Mouse (Mus musculus) 3134 (cell line): ENCODE results near the gene Il15.

Experiments
- DNase-seq: peaks from one replicate; pipeline ENCODE4 v3.0.0-alpha.2; 2011; ENCODE audit warnings: low spot score; ENCODE audit not compliant: insufficient read length; ENCODE audit errors: extremely low read depth

Gene Il15

DNA sequence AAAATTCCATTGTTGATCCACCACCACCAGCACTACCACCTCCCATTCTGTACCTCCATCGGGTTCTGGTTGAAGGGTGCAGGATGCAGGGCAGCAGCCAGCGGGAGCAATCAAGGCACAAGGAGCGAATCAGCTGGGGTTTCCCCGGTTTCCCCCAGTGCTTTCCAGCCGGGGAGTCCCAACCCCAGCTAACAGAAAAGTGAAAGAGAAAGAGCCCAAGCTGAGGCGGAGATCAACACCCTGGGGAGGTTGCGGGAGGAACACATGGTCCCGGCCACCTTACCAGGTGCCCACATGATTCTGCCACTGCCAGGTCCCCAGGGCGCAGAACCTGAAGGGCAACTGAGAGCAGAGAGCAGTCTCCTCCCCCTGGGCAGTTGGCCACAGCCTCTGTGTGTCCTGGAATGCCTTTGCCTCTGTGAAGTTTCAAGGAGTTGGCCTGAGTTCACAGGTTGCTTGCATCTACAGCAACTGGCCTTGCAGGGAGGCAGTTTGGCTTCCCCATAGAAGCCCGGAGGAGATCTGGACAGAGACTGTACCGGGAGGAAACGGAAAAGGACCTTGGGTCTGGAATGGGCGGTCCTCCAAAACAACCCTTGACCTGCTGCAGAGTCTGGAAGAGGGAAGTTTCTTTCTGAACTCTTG is at the start of gene Il15:
Gene Il15, minus strand, starts transcription at position 537 of the 645 bp plus-strand sequence.
- no peak for DNase-seq

DNA sequence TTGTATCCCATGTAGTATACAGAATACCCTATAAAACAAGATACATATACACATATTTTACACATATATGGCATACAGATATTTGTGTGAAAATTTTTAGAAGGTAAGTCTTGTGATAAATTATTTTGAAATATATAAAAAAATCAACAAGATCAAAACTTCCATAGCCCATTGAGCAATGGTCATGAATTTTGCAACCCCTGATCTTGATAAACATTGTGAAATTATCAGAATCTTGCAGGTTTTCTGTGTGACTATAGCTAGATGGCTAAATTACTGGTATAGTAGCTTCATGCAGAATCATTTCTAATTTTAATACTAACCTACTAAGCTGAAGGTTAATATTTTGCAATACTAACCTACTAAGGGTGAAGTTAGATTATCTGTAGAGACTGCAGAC is 41.9 kb upstream of the Il15 start:
- DNase-seq: no peak

DNA sequence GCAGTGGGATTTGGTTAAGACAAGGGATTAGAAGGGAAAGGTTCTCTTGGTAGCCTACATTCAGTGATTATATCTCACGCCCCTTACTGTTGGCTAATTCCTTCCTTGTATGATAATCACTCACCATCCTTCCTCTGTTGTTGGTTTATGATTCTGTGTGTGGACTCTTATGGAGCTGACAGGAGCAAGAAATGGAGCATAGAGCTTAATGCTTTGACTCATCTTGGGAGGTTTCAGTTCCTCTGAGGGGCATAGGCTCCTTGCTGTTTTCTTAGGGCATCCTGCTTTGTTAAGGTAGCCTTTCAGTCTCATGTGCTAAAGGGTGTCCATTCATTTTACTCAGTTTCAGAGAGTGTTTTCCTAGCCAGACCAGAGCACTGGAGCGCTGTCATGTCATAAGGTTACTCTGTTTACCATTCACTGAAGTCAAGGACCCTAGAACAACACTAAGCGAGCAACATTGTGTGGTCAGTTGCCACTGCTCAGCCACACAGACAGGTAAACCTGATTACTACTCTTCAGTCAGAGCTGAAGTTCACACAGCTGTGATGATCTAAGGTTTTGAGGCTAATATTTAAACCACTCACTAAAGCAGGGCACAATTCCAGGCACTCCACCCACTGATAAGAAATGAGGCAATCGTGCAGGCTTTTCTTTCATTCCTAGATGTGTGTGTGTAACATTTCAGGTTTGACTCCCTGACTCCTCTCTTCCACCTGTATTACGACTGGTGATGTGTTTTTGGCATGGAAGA is 13.7 kb upstream of the Il15 start:
- no peak for DNase-seq

DNA sequence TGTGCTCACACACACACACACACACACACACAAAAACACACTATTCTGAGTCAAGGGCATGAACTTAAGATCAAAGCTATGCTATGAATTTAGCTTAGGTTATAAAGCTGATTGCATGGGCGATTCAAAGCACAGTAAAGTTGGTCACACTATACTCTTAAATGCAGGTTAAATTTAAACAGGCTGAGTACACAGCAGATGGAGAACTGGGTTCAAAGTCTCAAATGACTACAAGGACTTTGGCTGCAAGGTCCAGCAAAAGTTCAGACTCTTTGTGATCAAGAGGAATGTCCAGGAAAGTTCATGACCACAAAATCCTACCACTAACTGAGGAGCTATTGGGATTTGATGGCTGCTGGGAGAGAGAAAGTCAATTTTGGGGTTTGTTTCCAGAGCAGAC is 12.5 kb upstream of the Il15 start:
- no peak for DNase-seq

DNA sequence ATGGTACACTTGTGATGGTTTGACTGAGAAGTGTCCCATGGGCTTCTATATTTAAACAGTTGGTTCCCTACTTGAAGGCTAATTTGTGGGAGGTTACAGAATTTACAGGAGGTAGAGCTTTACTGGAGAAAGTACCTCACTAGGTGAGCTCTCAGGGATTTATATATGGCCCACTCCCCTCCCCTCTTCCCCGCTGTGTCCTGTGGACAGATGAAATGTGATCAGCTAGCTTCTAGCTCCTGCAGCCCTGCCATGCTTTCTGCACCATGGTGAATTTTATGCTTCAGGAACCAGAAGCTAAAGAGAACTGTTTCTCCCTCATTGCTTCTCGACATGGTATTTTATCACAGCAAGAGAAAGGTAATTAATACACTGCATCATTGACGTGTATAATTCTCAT is 7.1 kb upstream of the Il15 start:
- DNase-seq: no peak

DNA sequence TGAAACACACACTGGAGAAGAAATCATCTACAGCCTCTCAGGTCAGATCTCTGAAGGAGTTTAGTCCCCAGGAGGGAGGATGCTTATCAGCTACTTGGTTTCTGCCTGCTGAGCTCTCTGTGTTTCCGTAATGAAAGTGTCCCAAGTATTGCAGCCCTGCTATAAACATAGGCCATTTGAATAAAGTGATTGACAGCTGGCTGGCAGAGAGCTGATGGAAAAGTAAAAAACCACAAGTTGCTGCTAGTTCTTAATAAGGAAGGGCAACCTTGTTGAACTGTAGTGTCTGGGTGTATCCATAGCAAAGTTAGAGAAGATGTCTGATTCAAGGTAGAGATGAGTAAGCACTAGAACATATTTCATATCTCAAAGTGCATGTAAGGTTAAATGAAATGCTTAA is 4.0 kb upstream of the Il15 start:
- no peak for DNase-seq

DNA sequence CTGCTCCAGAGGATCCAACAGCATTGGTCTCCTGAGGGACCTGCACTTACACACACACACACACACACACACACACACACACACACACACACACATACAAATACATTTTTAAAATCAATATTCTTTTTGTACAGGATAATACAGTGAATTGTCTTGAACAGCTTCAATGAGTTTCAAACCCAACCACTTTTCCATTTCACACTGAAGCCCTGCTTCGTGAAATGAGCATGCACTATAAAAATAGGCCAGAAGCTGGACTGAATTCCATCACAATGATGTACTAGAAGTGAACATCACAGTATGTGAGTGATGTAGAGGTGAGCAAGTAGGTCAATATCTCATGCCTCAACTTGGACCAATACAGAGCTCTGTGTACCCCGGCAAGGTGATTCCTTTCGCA is 1.0 kb upstream of the Il15 start:
- no peak for DNase-seq

DNA sequence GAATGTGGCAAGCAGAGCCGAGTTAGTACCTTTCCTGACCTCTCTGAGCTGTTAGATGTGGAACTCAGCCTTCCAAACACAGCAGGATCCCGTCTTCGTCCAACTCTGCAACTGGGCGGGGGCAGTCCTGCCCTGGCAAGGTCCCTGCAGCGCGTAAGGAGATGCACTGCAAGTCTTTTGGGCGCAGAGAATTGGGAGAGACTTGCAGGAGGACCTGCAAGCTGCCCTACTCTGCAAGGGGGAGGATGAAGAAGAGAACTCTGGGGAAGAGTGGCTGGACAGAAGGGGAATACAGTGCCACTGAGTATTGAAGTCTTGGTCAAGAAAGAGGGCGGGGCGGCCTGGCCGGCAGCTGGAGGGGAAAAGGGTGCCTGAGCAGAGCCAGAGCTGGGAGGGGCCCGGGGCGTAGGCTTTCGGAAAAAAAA is 749 bp downstream of the Il15 start:
- DNase-seq: peak; percentile 78

DNA sequence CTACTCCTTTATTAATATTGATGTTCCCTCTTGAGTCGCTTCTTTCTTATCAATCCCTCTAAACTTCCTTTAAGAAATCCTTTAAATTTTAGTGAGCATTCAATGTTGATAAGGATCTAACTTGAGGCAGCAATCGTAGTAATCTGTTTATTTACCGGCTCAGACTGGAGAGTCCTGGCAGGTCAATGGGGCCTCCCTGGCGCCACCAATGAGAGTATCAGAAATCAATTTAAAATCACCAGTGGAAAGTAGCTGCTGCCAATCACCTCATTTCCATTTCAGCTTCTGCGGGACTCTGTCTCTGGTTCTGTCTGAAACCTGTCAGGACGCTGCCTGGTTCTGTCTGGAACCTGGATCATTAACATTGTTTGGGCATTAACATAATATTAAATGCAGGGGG is 1.5 kb downstream of the Il15 start:
- no peak for DNase-seq

DNA sequence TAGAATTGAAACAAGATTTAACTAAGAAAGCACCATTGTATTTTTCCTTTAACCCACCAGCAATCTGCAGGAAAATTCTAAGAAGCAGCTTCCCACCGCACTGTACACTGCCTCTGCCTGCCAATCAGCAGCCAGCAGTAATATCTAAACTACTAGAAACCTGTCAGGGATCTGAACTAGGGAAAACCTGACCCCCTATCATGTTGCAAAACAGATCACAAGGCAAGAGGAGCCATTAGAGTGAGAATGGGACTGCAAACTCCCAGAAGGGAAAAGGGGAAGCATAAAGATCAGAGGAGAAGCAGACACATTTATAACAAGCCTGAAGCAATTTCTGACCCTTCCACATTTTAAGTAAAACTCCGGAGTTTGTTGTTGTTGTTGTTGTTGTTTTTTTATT is 2.0 kb downstream of the Il15 start:
- DNase-seq: no peak

DNA sequence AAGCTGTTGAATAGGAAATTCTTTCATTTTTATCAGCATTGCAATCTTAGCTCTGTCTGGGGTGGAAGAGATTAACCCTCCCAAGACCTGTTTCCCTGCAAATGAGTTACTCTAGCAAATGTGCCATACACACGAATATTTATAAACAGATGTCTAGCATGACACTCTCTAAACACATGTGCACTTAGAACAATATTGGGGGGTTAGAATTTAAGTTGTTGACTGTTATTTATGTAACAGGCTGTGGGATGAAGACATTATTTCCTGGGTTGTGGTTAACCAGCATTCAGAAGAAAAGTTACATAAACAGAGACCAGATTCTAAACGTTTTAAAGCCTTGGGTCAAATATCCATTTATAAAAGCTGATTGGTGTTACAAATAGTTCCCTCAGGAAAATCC is 2.6 kb downstream of the Il15 start:
- DNase-seq: no peak

DNA sequence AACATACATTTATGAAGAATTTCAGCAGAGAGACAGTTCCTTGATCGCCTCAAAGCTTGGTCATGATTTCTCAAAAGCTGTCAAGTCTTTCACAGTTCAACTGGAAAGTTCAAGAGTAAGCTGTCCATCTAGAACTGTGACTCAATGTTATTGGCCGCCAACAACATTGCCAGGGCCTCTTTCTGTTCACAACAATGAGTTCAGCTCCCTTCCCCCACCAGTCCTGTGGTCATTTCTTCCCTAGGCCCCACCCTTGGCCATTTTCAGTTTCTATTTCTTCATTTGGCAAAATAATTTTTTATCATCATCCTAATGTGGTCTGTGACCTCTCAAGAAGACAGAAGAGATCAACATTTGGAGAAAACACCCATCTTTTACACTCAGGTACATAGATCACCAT is 4.5 kb downstream of the Il15 start:
- no peak for DNase-seq

DNA sequence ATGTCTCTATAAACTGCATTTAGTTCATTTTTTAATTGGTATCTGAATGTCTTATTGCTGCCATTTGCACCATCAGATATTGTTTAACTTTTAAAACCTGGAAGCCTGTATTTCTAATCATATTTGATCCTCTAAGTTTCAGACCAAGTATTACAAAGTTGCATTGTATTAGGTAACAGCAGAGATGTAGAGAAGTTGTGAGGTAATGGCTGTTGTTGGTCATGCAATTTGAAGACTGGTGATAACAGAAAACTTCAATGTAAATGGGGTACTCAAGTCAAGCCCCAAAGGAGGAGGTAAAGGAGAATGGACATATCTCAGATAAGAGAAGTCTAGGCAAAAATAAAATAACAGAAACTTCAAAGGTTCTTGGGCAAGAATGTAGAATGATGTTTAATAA is 11.8 kb downstream of the Il15 start:
- no peak for DNase-seq

DNA sequence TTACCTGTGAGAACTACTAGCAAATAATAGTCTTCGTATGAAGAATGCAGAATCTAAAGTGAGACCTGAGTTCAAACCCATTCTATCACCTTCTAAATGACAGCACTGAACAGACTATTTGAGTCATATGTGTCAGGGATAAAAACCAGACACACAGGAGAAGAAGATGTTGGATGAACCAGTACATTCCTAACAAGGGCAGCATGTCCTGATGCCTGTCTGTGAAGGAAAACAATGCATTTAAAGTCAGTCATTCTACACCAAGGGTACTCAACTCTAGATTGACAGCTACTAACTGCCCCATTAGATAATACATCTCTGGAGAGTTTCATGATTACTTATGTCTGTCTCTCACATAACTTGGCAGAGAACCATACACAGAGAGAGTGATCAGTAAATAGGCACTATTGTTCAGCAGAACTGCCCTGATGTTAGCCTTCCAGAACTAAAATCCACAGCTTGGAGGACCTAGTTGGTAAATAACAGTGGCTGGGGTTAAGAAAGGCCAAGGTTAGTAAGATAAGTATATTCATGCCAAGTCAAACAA is 14.6 kb downstream of the Il15 start:
- DNase-seq: no peak

DNA sequence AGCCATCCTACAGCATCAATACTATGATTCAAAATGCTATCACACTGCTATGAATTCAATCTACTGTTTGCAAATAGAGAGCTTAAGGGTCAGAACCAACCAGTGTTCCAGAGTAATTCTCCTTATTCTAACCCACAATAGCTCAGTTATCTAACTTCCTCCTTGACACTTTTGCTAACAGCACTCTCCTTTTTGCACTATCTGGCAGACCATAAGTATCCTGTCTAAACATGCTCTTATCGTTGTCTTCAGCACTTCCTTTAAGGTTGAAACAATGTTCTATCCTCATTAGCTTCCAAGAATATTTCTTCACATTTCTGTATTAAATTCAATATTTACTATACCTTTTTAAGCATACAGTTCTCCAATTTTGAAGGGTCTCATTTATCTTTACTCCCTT is 15.4 kb downstream of the Il15 start:
- DNase-seq: no peak

DNA sequence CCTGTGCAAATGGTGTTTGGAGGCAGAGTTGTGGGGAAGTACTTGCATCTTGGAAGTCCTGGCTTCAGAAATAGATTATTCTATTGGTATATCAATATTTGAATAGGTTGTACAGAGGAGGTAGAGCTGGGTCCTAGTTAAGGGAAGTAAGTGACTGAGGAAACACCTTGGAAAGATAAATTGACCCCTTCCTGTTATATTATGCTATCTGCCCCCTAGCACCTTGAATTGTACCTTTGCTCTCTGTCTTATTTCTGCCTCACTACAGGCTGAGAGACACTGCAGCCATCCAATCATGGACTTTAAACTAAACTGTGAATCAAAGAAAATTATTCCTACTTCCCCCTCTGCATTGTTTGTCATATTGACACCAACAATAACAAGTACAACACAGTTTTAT is 17.2 kb downstream of the Il15 start:
- no peak for DNase-seq

DNA sequence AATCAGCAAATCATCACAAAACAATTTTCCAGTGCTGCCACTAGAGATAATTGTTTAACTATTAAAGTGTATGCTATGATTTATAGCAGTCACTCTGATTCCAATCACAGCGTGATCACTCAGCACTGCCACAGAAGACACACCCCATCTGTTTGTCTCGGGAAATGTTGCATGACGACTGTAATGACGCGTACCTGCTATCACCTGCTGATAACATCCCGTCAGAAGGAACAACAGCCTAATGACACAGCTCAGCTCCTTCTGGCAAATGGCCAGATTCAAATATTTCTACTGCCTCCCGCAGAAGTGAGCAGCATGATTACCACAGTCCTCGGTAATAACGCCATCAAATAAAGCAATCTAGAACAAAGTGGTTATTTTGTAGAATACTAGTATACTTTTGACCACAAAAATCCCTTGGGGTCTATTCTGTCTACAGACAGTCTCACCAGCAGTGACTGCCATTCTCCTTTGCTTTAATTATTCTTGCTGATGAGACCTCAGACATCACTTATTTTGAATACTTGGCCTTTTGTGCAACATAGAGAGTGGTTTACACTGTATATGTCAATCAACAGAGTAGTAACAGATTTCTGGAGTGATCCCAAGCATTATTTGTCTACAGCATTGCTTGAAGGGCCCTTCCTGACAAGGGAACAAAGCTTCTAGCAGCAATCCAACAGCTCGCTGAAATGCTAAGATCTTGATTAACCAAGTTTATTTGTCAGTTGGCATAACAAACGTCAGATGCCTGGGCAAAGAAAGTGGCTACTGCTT is 18.4 kb downstream of the Il15 start:
- no peak for DNase-seq

DNA sequence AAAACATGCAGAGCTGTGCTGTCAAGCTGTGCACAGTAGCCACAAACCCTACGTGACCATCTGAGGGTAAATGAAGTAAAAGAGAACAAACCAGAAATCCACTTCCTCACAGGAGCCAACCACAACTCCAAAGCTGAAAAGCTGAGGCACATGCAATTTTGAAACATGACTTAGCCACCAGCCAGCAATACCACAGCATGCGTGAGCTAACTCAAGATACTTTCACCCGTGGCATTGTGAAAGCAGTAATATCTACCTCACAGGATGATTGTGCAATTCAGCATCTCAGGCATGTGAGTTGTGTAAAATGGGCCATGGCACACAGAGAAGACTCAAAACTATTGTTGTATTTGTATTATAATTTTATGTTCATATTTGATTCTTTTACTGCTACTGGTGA is 19.7 kb downstream of the Il15 start:
- no peak for DNase-seq

DNA sequence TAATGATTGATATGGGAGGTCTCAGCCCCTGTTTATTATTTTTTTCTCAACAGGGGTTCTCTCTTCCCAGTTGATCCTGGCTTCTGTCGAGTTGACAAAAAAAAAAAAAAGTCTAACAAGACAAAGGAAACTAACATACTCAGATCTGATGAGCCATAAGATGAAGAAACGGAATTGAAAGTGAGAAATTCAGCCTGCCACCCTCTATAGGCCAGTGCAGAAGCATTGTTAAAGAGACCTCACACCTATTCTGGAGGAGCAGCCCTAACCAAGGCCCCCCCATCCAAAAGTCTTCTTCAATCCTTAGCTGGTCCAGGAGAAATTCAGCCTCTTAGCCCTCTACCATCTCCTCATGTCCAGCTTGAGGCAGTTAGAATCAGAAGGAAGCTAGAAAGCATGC is 20.7 kb downstream of the Il15 start:
- DNase-seq: no peak

DNA sequence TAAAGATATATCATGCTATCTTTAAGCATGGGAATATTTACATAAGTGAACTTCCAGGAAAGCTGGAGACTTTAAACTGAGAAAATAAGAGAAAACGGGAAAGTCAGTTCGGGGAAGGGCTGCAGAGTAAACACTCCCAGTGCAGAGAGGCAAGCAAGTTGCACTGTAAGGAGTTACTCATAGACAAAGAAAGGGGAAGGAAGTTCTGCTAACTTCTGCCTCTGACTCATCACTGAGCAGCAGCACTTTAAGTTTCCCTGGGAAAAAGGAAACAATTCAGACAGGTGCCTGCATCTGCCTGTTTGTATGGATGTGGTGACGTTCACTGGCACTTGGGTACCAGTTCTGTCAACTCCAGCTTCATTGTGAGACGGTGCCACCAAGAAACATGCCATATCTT is 28.6 kb downstream of the Il15 start:
- DNase-seq: no peak

DNA sequence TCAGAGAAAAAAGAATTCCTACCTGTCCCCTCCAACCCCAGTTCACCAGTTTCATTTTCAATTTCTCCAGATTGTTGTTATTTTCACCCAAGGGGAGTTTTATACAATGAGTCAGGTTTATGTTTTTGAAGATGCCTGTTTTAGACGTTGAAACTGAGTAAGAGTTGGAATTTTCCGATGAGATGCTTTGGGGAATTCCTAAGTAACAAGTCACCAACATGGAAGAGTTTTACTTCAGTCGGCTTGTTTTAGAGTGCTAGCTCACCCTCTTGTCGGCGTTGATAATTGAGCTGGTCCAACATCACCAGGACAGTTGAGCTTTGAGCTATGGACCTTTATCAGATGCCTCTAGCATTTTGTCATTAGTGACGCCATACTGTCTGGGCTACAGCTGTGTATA is 30.2 kb downstream of the Il15 start:
- DNase-seq: peak; percentile 8

DNA sequence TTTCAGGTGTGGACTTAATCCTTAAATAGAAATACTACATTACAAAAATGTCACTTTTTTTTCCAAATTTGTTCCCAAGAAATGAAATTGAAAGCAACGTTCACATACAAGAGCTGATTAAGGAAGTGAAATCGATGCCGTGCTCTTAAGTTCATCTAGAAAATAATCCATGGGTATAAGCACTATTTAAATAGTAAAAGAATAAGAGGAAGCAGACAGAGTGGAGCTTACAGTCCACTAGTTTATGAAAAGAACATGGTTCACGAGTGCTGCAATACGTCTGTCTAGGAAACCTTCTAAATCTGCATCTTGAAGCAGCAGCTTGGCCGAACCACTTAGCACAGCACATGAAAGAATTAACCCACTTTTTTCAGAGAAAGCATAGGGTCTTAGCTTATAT is 32.4 kb downstream of the Il15 start:
- DNase-seq: no peak
